Mouse (Mus musculus): ENCODE measurements at regions not wholly inside any gene's neighbourhood (a gene's known extent, or its start where the extent isn't known, plus 50 kb on each side); places are given as distances from the start of the nearest gene placed in this dataset.

DNA sequence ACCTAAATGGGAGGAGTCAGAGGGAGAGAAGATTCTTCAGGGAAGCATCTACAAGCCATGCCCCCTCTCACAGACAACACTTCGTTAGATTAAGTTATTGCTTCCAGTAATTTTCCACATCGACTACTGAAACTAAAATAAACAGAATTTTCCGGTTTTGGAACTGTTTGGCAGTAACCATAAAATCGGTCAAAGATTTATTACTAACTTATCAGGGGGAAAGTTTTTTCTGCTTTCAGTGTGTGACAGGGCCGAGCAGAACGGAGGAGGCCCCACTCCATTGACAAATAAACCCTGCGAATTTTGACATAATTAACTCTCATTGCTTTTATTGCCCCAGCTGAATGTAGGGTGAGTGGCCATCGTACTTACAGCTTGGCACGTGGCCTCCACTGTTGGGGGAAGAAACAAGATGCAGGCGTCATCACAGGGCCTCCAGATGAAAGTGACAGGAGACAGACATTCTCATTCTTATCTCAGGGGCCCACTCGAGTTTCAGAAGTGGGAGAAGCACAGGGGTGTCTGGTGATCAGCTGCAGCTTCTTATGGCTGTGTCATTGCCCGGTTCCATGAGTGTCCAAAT is 229.6 kb upstream of the Foxq1 start:
- no peak for ATAC-seq
- H3K9me3 ChIP-seq (replicated peaks) = no peaks in the 10 kb centered on the region
- no peak overlapping the region for H3K4me2 ChIP-seq
- H3K36me3 ChIP-seq (ENCODE audit: poor library complexity, severe bottlenecking) = no peaks in the 10 kb centered on the region
- no peaks in the 10 kb centered on the region for H3K4me1 ChIP-seq
- WGBS = 73% methylated on average over 12 of the region's 12 CpGs
- H3K27ac ChIP-seq = no peak overlapping the region
- H3K4me3 ChIP-seq = no peak overlapping the region
- no peaks in the 10 kb centered on the region for H3K27me3 ChIP-seq
- no peak overlapping the region for H3K9ac ChIP-seq

DNA sequence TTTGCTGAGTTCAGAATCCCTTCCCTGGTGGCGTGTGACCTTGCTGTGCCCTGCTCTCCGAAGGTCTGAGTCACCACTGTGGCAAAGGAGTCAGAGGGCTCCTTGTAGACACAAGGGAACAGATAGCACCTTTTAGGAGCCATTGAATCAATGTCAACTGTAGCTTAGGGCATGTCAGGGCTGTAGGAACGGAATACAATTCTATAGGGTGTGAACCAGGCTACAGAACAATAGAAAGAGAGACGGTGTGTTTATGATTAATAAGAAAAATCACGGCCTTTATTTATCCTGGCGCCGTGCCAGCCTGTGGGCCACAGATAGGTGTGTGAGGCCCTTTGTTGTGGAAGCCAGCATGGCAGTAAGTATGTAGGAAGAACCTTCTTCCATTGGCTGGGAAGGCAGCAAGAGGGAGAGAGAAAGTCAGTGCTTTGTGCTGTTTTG is 228.4 kb upstream of the Foxq1 start:
- H3K36me3 ChIP-seq (ENCODE audit: poor library complexity, severe bottlenecking) = no peaks in the 10 kb centered on the region
- no peak overlapping the region for H3K9ac ChIP-seq
- H3K9me3 ChIP-seq (replicated peaks) = no peaks in the 10 kb centered on the region
- H3K4me1 ChIP-seq = no peaks in the 10 kb centered on the region
- H3K27me3 ChIP-seq = no peaks in the 10 kb centered on the region
- no peak overlapping the region for H3K27ac ChIP-seq
- H3K4me2 ChIP-seq = no peak overlapping the region
- WGBS = 75% methylated on average over 7 of the region's 7 CpGs
- ATAC-seq = no peak
- H3K4me3 ChIP-seq = no peak overlapping the region

DNA sequence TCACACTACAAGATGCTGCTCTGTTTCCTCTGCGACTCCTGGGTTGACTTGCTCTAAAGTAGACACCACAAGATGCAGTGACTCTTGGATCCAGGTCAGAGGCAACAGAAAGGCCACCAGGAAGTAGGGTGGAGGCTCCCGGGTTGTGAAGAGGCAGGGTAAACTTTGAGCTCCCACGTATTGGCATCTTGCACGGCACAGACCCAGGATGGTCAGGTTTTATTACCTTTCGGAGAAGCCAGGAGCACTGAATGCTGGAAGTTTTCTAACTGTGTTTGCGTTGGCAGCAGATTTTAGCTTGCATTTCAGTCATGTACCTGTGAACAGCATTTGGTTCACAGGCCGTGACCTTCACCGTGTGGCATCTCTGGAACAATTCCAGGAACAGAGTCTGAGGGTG is 227.2 kb upstream of the Foxq1 start:
- no peak overlapping the region for H3K4me2 ChIP-seq
- H3K36me3 ChIP-seq (ENCODE audit: poor library complexity, severe bottlenecking) = no peaks in the 10 kb centered on the region
- H3K27me3 ChIP-seq = no peaks in the 10 kb centered on the region
- no peak for ATAC-seq
- H3K4me3 ChIP-seq = no peak overlapping the region
- no peak overlapping the region for H3K9ac ChIP-seq
- H3K4me1 ChIP-seq = no peaks in the 10 kb centered on the region
- H3K9me3 ChIP-seq (replicated peaks) = no peaks in the 10 kb centered on the region
- no peak overlapping the region for H3K27ac ChIP-seq
- WGBS = 90% methylated on average over 8 of the region's 8 CpGs

DNA sequence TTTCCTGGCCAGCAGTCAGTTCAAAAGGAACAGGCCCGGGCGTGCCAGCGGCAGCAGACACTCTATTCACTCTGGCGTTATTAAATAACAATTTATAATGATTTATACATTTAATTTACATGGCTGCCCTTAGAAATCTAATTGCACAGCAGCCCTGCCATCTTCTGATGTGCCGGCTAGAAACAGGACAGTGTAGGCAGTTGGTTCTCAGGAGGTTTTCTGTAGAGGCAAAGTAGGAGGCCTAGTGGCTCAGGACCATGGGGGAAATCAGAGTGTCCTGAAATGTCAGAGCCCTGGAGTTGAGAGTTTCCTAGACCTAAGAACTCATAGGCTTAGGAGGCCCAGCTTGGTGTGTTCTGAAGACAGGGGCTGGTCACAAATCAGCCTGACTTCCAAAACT is 225.2 kb upstream of the Foxq1 start:
- no peaks in the 10 kb centered on the region for H3K36me3 ChIP-seq (ENCODE audit: poor library complexity, severe bottlenecking)
- H3K4me1 ChIP-seq = no peaks in the 10 kb centered on the region
- no peak overlapping the region for H3K4me3 ChIP-seq
- WGBS = 85% methylated on average over 5 of the region's 5 CpGs
- H3K9me3 ChIP-seq (replicated peaks) = no peaks in the 10 kb centered on the region
- H3K27me3 ChIP-seq = no peaks in the 10 kb centered on the region
- no peak for ATAC-seq
- no peak overlapping the region for H3K4me2 ChIP-seq
- no peak overlapping the region for H3K27ac ChIP-seq
- H3K9ac ChIP-seq = no peak overlapping the region

DNA sequence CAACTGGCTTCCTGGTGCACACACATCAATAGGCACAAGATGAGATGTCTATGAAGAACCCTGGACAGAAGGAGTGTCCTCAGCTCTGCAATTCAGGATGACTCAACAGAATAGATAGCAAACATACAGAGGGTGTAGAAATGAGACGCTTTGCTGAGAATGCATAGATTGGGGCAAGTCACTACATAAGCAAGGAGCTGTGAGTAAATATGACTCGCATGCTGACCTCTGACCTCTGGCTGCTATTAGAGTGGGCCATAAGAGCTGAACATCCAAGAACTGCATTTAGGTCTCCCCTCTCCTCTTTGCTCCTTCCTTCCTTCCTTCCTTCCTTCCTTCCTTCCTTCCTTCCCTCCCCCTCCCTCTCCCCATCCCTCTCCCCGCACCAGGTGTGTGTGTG is 221.0 kb upstream of the Foxq1 start:
- Histone ChIP-seq H3K9me3 (replicated peaks) (no peaks in the 10 kb centered on the region), H3K9ac (no peak overlapping the region), H3K4me3 (no peak overlapping the region), H3K27ac (no peak overlapping the region), H3K36me3 (ENCODE audit: poor library complexity, severe bottlenecking) (no peaks in the 10 kb centered on the region), H3K27me3 (no peaks in the 10 kb centered on the region), H3K4me2 (no peak overlapping the region), H3K4me1 (no peaks in the 10 kb centered on the region)
- 95% methylated on average over 3 of the region's 3 CpGs for WGBS
- no peak for ATAC-seq

DNA sequence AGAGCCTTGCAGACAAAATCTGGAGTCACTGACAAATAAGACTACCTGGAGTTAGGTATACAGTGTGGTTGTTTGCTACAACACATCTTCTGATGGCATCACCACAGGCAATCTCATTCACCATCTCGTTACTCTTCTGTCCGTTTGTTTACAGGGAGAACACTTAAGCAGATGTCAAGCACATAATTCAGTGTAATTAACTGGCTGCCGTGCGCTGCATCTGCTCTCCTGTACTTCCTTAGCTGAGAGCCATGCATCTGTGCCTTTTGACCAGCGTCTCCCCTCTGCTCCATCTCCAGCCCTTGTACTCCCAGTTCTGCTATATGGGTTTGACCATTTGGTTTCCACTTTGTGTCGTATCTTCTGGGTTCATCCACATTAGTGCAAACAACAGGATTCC is 218.3 kb upstream of the Foxq1 start:
- no peaks in the 10 kb centered on the region for H3K36me3 ChIP-seq (ENCODE audit: poor library complexity, severe bottlenecking)
- no peak for ATAC-seq
- H3K9me3 ChIP-seq (replicated peaks) = no peaks in the 10 kb centered on the region
- H3K27me3 ChIP-seq = no peaks in the 10 kb centered on the region
- no peak overlapping the region for H3K4me2 ChIP-seq
- H3K27ac ChIP-seq = no peak overlapping the region
- H3K9ac ChIP-seq = no peak overlapping the region
- no peaks in the 10 kb centered on the region for H3K4me1 ChIP-seq
- H3K4me3 ChIP-seq = no peak overlapping the region
- WGBS = 47% methylated on average over 6 of the region's 6 CpGs

DNA sequence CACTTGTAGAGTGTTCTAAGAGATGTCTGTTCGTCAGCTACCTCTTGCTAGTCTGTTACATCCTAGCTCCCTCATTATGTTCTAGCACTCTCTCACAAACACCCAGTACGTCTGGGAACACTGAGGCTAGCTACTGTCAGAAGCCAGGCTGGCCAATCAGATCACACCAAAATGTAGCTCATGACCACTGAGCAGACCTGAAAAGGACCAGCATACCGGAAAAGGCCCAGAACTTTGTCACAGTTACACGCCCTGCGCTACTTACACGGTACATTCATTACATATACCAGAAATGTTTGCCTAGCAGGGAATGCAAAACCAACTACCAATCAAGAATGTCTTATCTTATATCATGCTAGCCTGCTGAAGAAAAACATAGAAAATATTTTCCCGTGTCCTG is 216.5 kb upstream of the Foxq1 start:
- H3K4me3 ChIP-seq = no peak overlapping the region
- no peak overlapping the region for H3K9ac ChIP-seq
- H3K27ac ChIP-seq = no peak overlapping the region
- no peak for ATAC-seq
- no peaks in the 10 kb centered on the region for H3K4me1 ChIP-seq
- no peaks in the 10 kb centered on the region for H3K27me3 ChIP-seq
- H3K36me3 ChIP-seq (ENCODE audit: poor library complexity, severe bottlenecking) = no peaks in the 10 kb centered on the region
- H3K9me3 ChIP-seq (replicated peaks) = no peaks in the 10 kb centered on the region
- H3K4me2 ChIP-seq = no peak overlapping the region
- 88% methylated on average over 7 of the region's 7 CpGs for whole genome bisulfite sequencing

DNA sequence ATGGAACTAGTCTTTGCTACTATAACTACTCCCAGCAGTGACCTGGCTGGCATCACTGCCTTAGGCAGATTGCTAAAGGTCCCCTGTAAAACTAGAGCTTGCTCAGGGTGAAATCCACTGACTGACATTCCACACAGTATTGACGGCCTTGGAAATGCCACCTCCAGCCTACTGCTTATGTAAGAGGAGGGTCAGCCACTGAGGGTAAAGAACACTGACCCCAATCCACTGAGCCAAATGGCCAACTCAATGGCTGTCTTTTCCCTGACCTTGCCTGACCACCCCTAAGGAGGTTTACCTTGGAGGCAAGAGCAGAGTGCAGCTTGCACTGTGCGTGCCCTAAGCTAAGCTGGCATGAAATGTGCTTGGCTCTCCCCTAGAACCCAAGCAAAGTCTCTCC is 216.0 kb upstream of the Foxq1 start:
- 86% methylated on average over 2 of the region's 2 CpGs for WGBS

DNA sequence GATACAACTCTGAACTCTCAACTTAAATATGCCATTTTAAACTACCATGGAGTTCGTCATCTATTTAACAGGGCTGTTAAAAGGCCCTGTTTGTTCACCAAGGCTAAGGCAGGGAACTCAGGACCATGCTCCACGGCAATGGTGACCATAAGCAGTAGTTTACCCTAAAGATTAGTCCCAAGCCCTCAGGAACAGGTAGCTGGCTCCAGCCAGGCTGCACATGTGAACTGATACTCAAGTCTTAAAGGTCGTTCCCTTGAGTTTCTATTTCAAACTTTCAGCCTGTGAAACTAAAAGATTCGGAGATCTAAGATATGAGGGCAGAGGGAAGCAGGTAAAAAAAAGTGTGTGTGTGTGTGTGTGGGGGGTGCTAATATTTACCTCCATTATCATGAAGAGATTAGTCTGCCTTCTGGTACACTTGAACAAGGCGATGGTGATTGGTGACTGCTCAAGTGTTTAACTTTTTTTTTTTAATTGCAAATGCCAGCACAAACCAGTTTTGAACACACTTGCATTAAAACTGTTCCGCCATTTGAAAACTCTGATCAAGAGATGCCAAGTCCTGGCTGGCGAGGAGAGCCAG is 215.5 kb upstream of the Foxq1 start:
- WGBS = 81% methylated on average over 7 of the region's 7 CpGs

More for the DNA sequence above, 216.0 kb upstream of the Foxq1 start:
- Histone ChIP-seq H3K27me3 (no peaks in the 10 kb centered on the region), H3K9ac (no peak overlapping the region), H3K4me3 (no peak overlapping the region), H3K36me3 (ENCODE audit: poor library complexity, severe bottlenecking) (no peaks in the 10 kb centered on the region), H3K4me1 (no peaks in the 10 kb centered on the region), H3K9me3 (replicated peaks) (no peaks in the 10 kb centered on the region), H3K27ac (no peak overlapping the region), H3K4me2 (no peak overlapping the region)
- peak; percentile 16; the same call in 1 of the 2 replicates for ATAC-seq

DNA sequence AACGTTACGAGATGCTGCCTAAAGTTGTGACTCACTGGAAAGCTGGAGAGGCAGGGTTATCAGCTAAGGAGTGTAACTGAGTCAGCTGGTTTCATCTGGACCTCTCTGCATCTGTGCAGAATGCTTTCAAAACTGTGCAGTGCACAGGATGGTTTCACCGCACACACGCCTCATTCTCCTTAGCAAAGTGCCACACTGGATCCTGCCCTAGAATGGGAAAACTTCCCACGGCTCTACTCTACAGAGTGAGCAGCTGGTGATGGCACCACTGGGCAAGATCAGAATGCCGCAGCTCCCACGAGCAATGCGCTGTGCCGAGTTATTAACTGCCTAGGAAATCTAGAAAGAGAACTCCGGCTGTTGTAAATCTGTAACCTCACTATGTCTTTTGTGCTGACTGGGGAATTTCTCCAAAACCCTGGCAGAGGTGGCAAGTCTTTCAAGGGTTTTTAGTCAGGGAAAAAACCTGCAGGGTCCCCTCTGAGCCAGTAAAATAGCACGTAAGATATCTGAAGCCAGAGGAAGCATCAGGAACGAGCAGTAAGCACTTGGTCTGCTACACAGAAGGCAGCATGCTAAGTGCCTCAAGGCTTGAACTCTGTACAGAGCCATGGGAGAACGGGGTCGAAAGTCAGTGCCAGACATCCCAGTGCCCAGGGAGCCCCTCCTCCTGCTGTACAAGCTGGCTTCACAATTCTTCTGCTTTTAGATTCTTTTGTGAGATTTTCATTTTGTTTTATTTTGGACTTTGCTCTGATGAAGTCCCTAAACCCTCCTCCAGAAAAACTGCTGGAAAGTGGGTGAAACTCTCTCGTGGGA is 214.4 kb upstream of the Foxq1 start:
- Histone ChIP-seq H3K4me3 (no peak overlapping the region), H3K4me1 (no peaks in the 10 kb centered on the region), H3K4me2 (no peak overlapping the region), H3K27ac (no peak overlapping the region), H3K36me3 (ENCODE audit: poor library complexity, severe bottlenecking) (no peaks in the 10 kb centered on the region), H3K9ac (no peak overlapping the region), H3K27me3 (no peaks in the 10 kb centered on the region), H3K9me3 (replicated peaks) (no peaks in the 10 kb centered on the region)
- WGBS = 86% methylated on average over 15 of the region's 15 CpGs
- no peak for ATAC-seq

More for the DNA sequence above, 215.5 kb upstream of the Foxq1 start:
- Histone ChIP-seq H3K4me3 (no peak overlapping the region), H3K9ac (no peak overlapping the region), H3K36me3 (ENCODE audit: poor library complexity, severe bottlenecking) (no peaks in the 10 kb centered on the region), H3K27me3 (no peaks in the 10 kb centered on the region), H3K4me2 (no peak overlapping the region), H3K4me1 (no peaks in the 10 kb centered on the region), H3K27ac (no peak overlapping the region), H3K9me3 (replicated peaks) (no peaks in the 10 kb centered on the region)
- no peak for ATAC-seq

DNA sequence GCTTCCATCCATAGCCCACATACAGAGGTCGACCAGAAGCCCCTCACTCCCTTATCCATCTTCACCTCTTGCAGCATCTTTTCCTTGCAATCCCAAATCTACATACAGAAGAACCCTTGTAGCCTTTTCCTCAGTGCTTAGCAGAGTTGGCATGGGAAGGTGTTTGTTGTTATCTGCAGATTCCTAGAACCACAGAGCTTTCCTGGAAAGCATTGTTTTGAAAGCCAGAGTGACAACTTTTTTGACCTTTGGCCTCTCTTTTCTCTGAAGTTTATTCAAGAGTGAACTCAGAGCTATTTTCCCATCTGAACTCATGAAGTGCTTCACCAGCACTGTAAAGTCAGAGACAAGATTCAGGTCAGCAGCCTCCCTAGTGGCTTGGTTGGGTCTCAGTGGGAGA is 209.7 kb upstream of the Foxq1 start:
- H3K36me3 ChIP-seq (ENCODE audit: poor library complexity, severe bottlenecking) = no peaks in the 10 kb centered on the region
- ATAC-seq = no peak
- 59% methylated on average over 1 of the region's 1 CpGs for WGBS

DNA sequence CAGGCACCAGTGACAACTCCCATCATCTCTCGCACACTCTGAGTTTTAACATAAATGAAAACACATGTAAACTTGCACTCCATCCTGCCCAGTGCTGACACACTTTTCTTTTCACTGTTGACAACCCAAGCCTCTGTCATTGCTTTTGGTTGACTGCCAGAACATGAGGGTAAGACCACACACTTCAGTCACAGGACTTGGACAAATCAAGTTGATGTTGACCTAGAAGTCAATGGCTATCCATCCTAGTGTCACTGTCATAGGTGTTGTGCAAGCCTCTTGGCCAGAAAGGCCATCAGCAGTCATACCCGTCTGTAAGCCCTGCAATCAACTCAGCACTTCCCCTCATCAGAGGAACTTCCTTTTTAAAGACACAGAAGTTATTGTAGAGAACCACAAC is 208.9 kb upstream of the Foxq1 start:
- ATAC-seq = no peak
- 94% methylated on average over 2 of the region's 2 CpGs for WGBS

More for the DNA sequence above, 209.7 kb upstream of the Foxq1 start:
- Histone ChIP-seq H3K9me3 (replicated peaks) (no peaks in the 10 kb centered on the region), H3K9ac (no peak overlapping the region), H3K4me3 (no peak overlapping the region), H3K27me3 (no peaks in the 10 kb centered on the region), H3K27ac (no peak overlapping the region), H3K4me1 (no peaks in the 10 kb centered on the region), H3K4me2 (no peak overlapping the region)

More for the DNA sequence above, 208.9 kb upstream of the Foxq1 start:
- Histone ChIP-seq H3K4me2 (no peak overlapping the region), H3K9me3 (replicated peaks) (no peaks in the 10 kb centered on the region), H3K27ac (no peak overlapping the region), H3K36me3 (ENCODE audit: poor library complexity, severe bottlenecking) (no peaks in the 10 kb centered on the region), H3K27me3 (no peaks in the 10 kb centered on the region), H3K4me1 (no peaks in the 10 kb centered on the region), H3K9ac (no peak overlapping the region), H3K4me3 (no peak overlapping the region)

Data from forebrain, embryonic 13.5 days (tissue).